Mouse (Mus musculus) liver, postnatal 0 days (tissue): Measurements from ENCODE around the gene Gusb. TPM values are rescaled to one million over a fixed set of nuclear protein-coding genes. Genes with fewer than 3 reads are reported as not detected.

Experiments
- ATAC-seq: fragments of 200-750 bp; cut with Nextera tagmentation; 2 replicates; pipeline ENCODE4 v1.8.0; 2017; ENCODE audit warnings: mild to moderate bottlenecking, moderate library complexity
- DNase-seq: peaks from one replicate; pipeline ENCODE4 v3.0.0-alpha.2; 2016
- H3K27ac ChIP-seq: fragments of 300-500 bp; sonication (generic); 2 replicates; pipeline ENCODE4 v1.5.1; 2014; ENCODE audit warnings: antibody characterized with exemption, moderate library complexity, mild to moderate bottlenecking, low read depth
- H3K27me3 ChIP-seq: fragments of 300-500 bp; sonication (generic); 2 replicates; pipeline ENCODE4 v1.6.1; 2014; ENCODE audit warnings: low read length, control low read depth, mixed read lengths; ENCODE audit not compliant: insufficient read depth
- H3K36me3 ChIP-seq: fragments of 300-500 bp; sonication (generic); replicated peaks from 2 replicates; pipeline ENCODE4 v1.6.1; 2014; ENCODE audit warnings: mild to moderate bottlenecking, control low read depth, low read length, moderate library complexity, mixed read lengths; ENCODE audit not compliant: insufficient read depth
- H3K4me1 ChIP-seq: fragments of 300-500 bp; sonication (generic); 2 replicates; pipeline ENCODE4 v1.6.1; 2014; ENCODE audit warnings: antibody characterized with exemption, mild to moderate bottlenecking, control low read depth; ENCODE audit not compliant: insufficient read depth
- H3K4me2 ChIP-seq: fragments of 300-500 bp; sonication (generic); 2 replicates; pipeline ENCODE4 v1.6.1; 2014; ENCODE audit warnings: low read depth, mild to moderate bottlenecking, low read length, moderate library complexity, mixed read lengths
- H3K4me3 ChIP-seq: fragments of 300-500 bp; sonication (generic); 2 replicates; pipeline ENCODE4 v1.5.1; 2014; ENCODE audit warnings: low read depth, low read length
- H3K9ac ChIP-seq: fragments of 300-500 bp; sonication (generic); replicated peaks from 2 replicates; pipeline ENCODE4 v1.6.1; 2014; ENCODE audit warnings: mild to moderate bottlenecking, moderate library complexity
- H3K9me3 ChIP-seq: fragments of 300-500 bp; sonication (generic); 2 replicates; pipeline ENCODE4 v1.6.1; 2016; ENCODE audit warnings: mild to moderate bottlenecking, control low read depth, low read length, mixed read lengths
- CTCF ChIP-seq: sonication (generic); IDR thresholded peaks from 2 replicates; pipeline ENCODE4 v1.5.1; 2016; ENCODE audit warnings: antibody characterized with exemption, low read depth
- EP300 ChIP-seq: IDR thresholded peaks from 2 replicates; pipeline ENCODE4 v1.6.1; 2016; ENCODE audit warnings: antibody characterized with exemption, low read depth, mild to moderate bottlenecking
- WGBS: fragments of 180-500 bp; shearing (Covaris S2); extraction: QIAGEN DNeasy Blood & Tissue Kit; methylation state at CpG from one replicate; pipeline ENCODE4 v1.1.7; 2014; ENCODE audit not compliant: insufficient replicate concordance; 5-methylcytosine and 5-hydroxymethylcytosine counted together
- polyA plus RNA-seq: library from polyadenylated mRNA; unstranded; fragments of >200 nt; fragmentation: Nextera tagmentation; extraction: Ambion mirVana; gene quantifications from 2 replicates; pipeline ENCODE4 v1.2.1, GENCODE M21; 2015

The Gusb gene
- polyA plus RNA-seq, 1 experiment from 2014 or later: 29.3 TPM

GRCm38 (mm10) chr5:129977768-129978167 is 25.1 kb downstream of the Gusb start:
- 72% methylated on average over 4 of the region's 4 CpGs for WGBS
- no peak for DNase-seq
- ATAC-seq: peak; percentile 35; the same call in 1 of the 2 replicates
- no peaks in the 10 kb centered on the region for H3K27me3 ChIP-seq
- peak overlapping the region; percentile 74 for H3K27ac ChIP-seq
- no peak for TF ChIP-seq CTCF
- TF ChIP-seq EP300: no peak
- H3K9ac ChIP-seq: peak overlapping the region; percentile 5
- H3K4me1 ChIP-seq: peaks cover 38% of the 10 kb centered on the region
- H3K36me3 ChIP-seq: peaks cover 5% of the 10 kb centered on the region; the same call in 1 of the 2 replicates
- no peaks in the 10 kb centered on the region for H3K9me3 ChIP-seq
- H3K4me2 ChIP-seq: peak overlapping the region; percentile 15; the same call in 1 of the 2 replicates
- no peak overlapping the region for H3K4me3 ChIP-seq

GRCm38 (mm10) chr5:129974866-129975311 is 28.0 kb downstream of the Gusb start:
- peaks cover 16% of the 10 kb centered on the region for H3K36me3 ChIP-seq
- H3K9ac ChIP-seq: 0 out of 2 replicates have a peak overlapping the region, but pooled peaks have one; percentile 11
- DNase-seq (peak; percentile 28), ATAC-seq (peak; percentile 81)
- peak overlapping the region; percentile 6 for H3K4me2 ChIP-seq
- peak overlapping the region; percentile 89 for H3K27ac ChIP-seq
- peaks cover 35% of the 10 kb centered on the region for H3K4me1 ChIP-seq
- no peaks in the 10 kb centered on the region for H3K9me3 ChIP-seq
- H3K27me3 ChIP-seq: no peaks in the 10 kb centered on the region
- WGBS: 30% methylated on average over 4 of the region's 4 CpGs
- H3K4me3 ChIP-seq: no peak overlapping the region
- TF ChIP-seq EP300: peak; percentile 93
- no peak for TF ChIP-seq CTCF

DNA sequence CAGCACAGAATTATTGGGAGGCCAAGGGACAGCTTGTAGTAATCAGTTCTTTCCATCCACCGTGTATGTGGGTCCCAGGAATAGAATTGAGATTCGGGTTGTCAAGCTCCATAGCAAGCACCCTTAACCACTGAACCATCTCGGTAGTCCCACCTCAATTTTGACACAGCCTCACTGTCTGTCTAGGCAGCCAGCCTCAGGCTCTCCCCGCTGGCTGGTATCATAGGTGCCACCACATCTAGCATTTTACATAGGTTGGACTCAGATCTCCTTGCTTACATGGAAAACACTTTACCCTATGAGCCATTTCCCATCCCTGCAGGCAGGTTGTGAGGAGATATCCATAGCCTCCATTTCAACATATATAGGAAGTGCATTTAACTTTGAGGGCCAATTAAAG is 28.5 kb downstream of the Gusb start:
- peak overlapping the region; percentile 6; the same call in 1 of the 2 replicates for H3K4me2 ChIP-seq

DNA sequence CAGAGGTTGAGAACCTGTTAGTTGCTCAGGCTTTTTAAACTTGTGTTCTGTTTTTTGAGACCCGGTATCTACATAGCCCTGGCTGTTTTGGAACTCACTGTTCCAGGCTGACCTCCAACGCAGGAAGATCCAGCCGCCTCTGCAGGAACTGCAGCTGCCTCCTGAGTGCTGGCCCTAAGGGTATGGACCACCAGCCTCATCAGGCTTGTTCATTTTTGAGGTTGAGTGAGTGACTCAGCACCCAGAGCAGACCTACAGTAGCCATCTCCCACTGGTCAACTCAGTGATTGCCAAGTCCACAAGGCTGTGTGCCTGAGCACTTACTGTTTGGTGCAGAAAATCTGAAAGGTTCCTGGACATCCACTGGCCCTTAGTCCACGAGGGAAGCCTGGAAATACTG is 31.4 kb downstream of the Gusb start:
- no peak overlapping the region for H3K9ac ChIP-seq
- H3K9me3 ChIP-seq: no peaks in the 10 kb centered on the region
- H3K36me3 ChIP-seq: peaks cover 16% of the 10 kb centered on the region
- ATAC-seq: no peak
- H3K27me3 ChIP-seq: no peaks in the 10 kb centered on the region
- H3K27ac ChIP-seq: 0 out of 2 replicates have a peak overlapping the region, but pooled peaks have one; percentile 11
- no peak for TF ChIP-seq EP300
- TF ChIP-seq CTCF: no peak
- DNase-seq: no peak
- H3K4me2 ChIP-seq: no peak overlapping the region
- no peak overlapping the region for H3K4me3 ChIP-seq
- peaks cover 22% of the 10 kb centered on the region for H3K4me1 ChIP-seq
- WGBS: 75% methylated on average over 4 of the region's 4 CpGs

More for the DNA sequence above, 28.5 kb downstream of the Gusb start:
- peaks cover 30% of the 10 kb centered on the region for H3K4me1 ChIP-seq
- H3K4me3 ChIP-seq: no peak overlapping the region
- H3K27me3 ChIP-seq: no peaks in the 10 kb centered on the region
- peak overlapping the region; percentile 89 for H3K27ac ChIP-seq
- TF ChIP-seq EP300 (no peak), CTCF (no peak)
- peak overlapping the region; percentile 24; the same call in 1 of the 2 replicates for H3K9ac ChIP-seq
- WGBS: 68% methylated on average over 4 of the region's 4 CpGs
- no peak for DNase-seq
- peak; percentile 7; the same call in 1 of the 2 replicates for ATAC-seq
- peaks cover 16% of the 10 kb centered on the region for H3K36me3 ChIP-seq
- no peaks in the 10 kb centered on the region for H3K9me3 ChIP-seq

DNA sequence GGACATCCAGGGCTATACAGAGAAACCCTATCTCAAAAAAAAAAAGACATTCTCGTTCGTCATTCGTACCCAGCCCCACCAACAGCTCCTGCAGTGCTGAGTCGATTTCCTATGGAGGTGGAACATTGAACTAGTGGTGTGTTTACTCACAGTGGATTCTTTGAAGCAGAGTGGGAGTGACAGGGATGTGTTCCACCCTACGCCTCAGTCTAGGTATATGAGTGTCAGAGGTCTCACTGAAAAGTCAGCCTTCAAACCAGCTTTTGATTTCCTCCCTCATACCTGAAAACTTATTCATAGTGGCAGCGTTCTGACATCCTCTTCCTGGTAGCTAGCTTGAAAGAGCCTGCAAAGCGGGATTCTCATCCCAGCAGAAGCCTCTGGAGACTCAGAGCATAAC is 34.4 kb downstream of the Gusb start:
- Histone ChIP-seq H3K9me3 (no peaks in the 10 kb centered on the region), H3K36me3 (peaks cover 11% of the 10 kb centered on the region), H3K4me1 (peaks cover 3% of the 10 kb centered on the region), H3K4me3 (no peak overlapping the region), H3K27me3 (no peaks in the 10 kb centered on the region), H3K27ac (peak overlapping the region; percentile 67), H3K4me2 (no peak overlapping the region), H3K9ac (no peak overlapping the region)
- ATAC-seq (peak; percentile 67), DNase-seq (no peak)
- TF ChIP-seq CTCF: no peak
- TF ChIP-seq EP300: no peak
- 65% methylated on average over 7 of the region's 7 CpGs for WGBS

DNA sequence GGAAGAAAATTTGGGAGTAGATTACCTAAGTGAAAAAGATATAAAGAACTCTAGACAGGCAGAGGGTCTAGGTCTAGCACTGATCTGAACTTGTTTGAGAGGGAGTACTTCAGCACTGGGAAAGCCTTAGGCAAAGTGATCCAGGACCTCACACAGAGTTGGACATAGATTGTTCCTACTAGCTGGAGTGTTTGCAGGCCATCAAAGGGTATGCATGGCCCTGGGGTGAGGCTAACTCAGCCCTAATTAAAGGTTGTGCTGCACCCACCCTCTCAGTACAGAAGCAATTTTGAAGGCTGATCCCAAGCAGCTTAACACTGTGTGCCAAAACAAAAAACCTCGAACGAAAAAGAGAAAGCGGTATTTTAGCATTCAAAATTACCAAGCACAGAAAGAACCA is 36.4 kb downstream of the Gusb start:
- TF ChIP-seq CTCF (no peak), EP300 (no peak)
- 90% methylated on average over 3 of the region's 3 CpGs for WGBS

DNA sequence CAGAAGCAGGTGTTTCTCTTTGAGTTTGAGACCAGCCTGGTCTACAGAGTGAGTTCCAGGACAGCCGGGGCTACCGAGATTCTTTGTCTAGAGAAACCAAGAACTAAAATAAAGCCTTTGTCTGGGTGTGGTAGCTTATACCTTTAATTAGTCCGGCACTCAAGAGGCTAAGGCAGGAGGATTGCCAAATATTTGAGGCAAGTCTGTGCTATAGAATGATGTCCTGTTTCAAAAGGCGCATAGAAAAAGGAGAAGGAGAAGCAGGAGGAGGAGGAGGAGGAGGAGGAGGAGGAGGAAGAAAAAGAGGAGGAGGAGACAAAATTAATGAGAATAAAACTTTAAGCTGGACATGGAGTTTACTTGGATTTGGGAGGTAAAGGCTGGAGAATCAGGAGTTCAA is 39.6 kb downstream of the Gusb start:
- no peaks in the 10 kb centered on the region for H3K9me3 ChIP-seq
- no peak overlapping the region for H3K9ac ChIP-seq
- 84% methylated on average over 4 of the region's 4 CpGs for WGBS
- H3K36me3 ChIP-seq: no peaks in the 10 kb centered on the region
- H3K4me1 ChIP-seq: no peaks in the 10 kb centered on the region; the same call in none of the 2 replicates
- ATAC-seq (no peak), DNase-seq (no peak)
- H3K27me3 ChIP-seq: no peaks in the 10 kb centered on the region
- TF ChIP-seq EP300 (no peak), CTCF (no peak)
- no peak overlapping the region for H3K27ac ChIP-seq
- H3K4me2 ChIP-seq: no peak overlapping the region
- no peak overlapping the region for H3K4me3 ChIP-seq

More for the DNA sequence above, 36.4 kb downstream of the Gusb start:
- H3K4me2 ChIP-seq: no peak overlapping the region
- H3K9me3 ChIP-seq: no peaks in the 10 kb centered on the region
- H3K27ac ChIP-seq: no peak overlapping the region
- no peak overlapping the region for H3K9ac ChIP-seq
- H3K4me1 ChIP-seq: peaks cover 3% of the 10 kb centered on the region
- H3K27me3 ChIP-seq: no peaks in the 10 kb centered on the region
- ATAC-seq (no peak), DNase-seq (no peak)
- peaks cover under 1% of the 10 kb centered on the region for H3K36me3 ChIP-seq
- H3K4me3 ChIP-seq: no peak overlapping the region
